Mouse (Mus musculus) embryo, embryonic 10.5 days (tissue): ENCODE measurements at regions not wholly inside any gene's neighbourhood (a gene's known extent, or its start where the extent isn't known, plus 50 kb on each side); places are given as distances from the start of the nearest gene placed in this dataset.

Experiments used
- DNase-seq: peaks from one replicate; pipeline ENCODE4 v3.0.0-alpha.2; 2015; ENCODE audit warnings: low spot score

DNA sequence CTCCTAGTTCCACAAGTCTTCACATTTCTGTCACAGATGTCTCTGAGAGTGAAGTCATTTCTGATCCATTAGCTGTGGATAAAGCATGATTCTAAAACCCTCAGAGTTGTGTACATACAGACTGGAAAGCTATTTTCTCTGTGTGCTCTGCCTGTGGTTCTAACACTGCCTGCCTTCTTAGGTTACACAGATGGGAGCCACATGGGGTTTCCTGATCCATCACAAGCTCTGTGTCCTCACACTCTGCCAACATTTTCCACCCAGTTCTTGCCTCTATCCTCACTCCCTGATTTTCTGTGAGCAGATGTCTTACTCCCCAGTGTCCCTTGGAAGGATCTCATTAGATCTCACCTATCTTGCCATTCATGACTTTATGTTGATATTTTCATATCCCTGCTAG is 1002.6 kb upstream of the 1700015G11Rik start:
- DNase-seq = peak; percentile 1

DNA sequence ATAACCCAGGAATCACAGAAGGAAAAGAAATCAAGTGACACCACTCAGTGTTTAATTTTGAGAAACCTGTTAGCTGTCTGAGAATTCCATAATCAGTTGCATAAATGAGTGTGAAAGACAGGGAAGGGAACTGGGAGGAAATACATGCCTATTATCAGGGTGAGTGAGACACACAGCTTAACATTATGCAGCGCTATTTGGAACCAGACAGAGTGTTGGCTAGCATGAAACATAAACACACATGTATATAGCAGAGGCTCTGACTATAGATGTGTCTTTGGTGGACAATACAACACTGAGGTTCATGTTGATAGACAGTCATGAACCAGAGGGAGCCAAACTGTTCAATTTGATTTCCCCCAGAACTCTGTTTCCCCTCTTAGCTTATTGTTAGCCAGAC is 1002.1 kb upstream of the 1700015G11Rik start:
- peak; percentile 2 for DNase-seq
